Mouse (Mus musculus) spleen, adult 2 months (tissue): ENCODE measurements around the gene Sik1. TPM values are rescaled to one million over a fixed set of nuclear protein-coding genes. Genes with fewer than 3 reads are reported as not detected.

Source experiments
- DNase-seq, 2 experiments: peaks; one replicate each; pipeline versions ENCODE4 v3.0.0 to v3.0.0-alpha.2; 2012 to 2021; ENCODE audit warnings: low spot score in 2 of 2, low read depth in 1 of 2
- H3K27ac ChIP-seq: fragments of 200-500 bp; 2 replicates; pipeline ENCODE4 v1.5.1; 2012; ENCODE audit warnings: low read length, inconsistent platforms; ENCODE audit not compliant: insufficient read depth
- H3K27me3 ChIP-seq: fragments of 200-500 bp; 2 replicates; pipeline ENCODE4 v1.6.1; 2012; ENCODE audit warnings: mild to moderate bottlenecking, moderate library complexity, low read length, inconsistent platforms; ENCODE audit not compliant: control insufficient read depth, insufficient read depth
- H3K36me3 ChIP-seq: fragments of 200-500 bp; 2 replicates; pipeline ENCODE4 v1.6.1; 2012; ENCODE audit warnings: mild to moderate bottlenecking, low read length, inconsistent platforms; ENCODE audit not compliant: control insufficient read depth, insufficient read depth
- H3K4me1 ChIP-seq: fragments of 200-500 bp; 2 replicates; pipeline ENCODE4 v1.6.1; 2011; ENCODE audit warnings: inconsistent platforms; ENCODE audit not compliant: control insufficient read depth, insufficient read depth, insufficient read length
- H3K4me3 ChIP-seq: fragments of 200-500 bp; 2 replicates; pipeline ENCODE4 v1.5.1; 2011; ENCODE audit warnings: mild to moderate bottlenecking, inconsistent platforms; ENCODE audit not compliant: insufficient read depth, insufficient read length; ENCODE audit errors: extremely low read depth
- CTCF ChIP-seq: fragments of 200-500 bp; IDR thresholded peaks from 2 replicates; pipeline ENCODE4 v1.5.1; 2011; ENCODE audit warnings: mild to moderate bottlenecking, inconsistent platforms; ENCODE audit not compliant: insufficient read depth, insufficient read length, insufficient replicate concordance; ENCODE audit errors: extremely low read depth
- POLR2A ChIP-seq: fragments of 200-500 bp; IDR thresholded peaks from 2 replicates; pipeline ENCODE4 v1.6.1; 2011; ENCODE audit warnings: low read depth, low read length, inconsistent platforms
- WGBS: fragments of 180-500 bp; shearing (Covaris S2); methylation state at CpG from one replicate; pipeline ENCODE4 v1.1.7; 2018; 5-methylcytosine and 5-hydroxymethylcytosine counted together
- polyA plus RNA-seq: library from polyadenylated mRNA; depleted of rRNA; stranded (reverse); fragments of >200 nt; gene quantifications from 2 replicates; pipeline ENCODE4 v1.2.3, GENCODE M21; 2012

Gene Sik1
- polyA plus RNA-seq, 1 experiment = 56.4 TPM

DNA sequence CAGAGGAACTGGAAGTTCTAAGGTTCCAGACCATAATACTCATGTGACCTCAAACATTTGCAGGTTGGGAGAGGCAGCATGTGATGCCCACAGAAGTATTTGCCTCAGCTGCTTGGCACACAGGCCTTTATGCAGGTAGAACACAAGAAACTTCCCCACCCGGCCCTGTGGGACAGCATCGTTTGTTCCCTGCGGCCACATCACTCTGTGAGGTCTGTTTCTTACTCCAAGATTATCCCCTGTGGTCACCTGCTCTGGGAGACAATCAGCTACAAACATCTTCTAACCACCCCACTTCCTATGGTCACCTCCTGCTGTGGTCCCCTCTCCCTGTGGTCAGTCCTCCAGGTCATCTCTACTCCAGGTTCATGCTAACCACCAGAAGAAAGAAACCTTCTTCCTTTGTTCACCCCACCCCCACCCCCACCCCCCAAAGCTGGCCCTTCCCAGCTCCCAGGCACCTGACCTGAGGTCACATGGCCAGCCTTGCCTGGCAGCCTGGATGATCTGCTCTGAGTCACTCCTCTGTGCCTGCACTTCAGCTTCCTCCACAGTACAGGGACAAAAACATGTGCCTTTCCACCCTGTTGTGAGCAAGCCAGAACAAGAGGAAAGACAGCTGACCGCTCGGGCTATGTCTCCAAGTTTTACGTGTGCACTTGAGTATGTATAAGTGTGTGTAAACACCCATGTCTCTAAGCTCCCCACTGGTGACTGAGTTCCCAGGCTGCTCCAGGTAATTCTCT is 21.1 kb downstream of the Sik1 start:
- DNase-seq = no peak
- Histone ChIP-seq H3K27me3 (no peaks in the 10 kb centered on the region), H3K4me1 (peaks cover 57% of the 10 kb centered on the region; the same call in 1 of the 2 replicates), H3K36me3 (no peaks in the 10 kb centered on the region), H3K4me3 (no peak overlapping the region), H3K27ac (peak overlapping the region; percentile 72)
- WGBS = 52% methylated on average over 6 of the region's 6 CpGs
- TF ChIP-seq POLR2A (no peak), CTCF (no peak)

GRCm38 (mm10) chr17:31833752-31834151 is 21.9 kb downstream of the Sik1 start:
- H3K36me3 ChIP-seq = no peaks in the 10 kb centered on the region
- no peak overlapping the region for H3K4me3 ChIP-seq
- 16% methylated on average over 7 of the region's 7 CpGs for WGBS
- peak overlapping the region; percentile 72 for H3K27ac ChIP-seq
- TF ChIP-seq POLR2A (no peak; the same call in 1 of the 2 replicates), CTCF (no peak)
- no peaks in the 10 kb centered on the region for H3K27me3 ChIP-seq
- peak in 1 of 2 experiments; percentile 43 for DNase-seq
- peaks cover 51% of the 10 kb centered on the region; the same call in 1 of the 2 replicates for H3K4me1 ChIP-seq

DNA sequence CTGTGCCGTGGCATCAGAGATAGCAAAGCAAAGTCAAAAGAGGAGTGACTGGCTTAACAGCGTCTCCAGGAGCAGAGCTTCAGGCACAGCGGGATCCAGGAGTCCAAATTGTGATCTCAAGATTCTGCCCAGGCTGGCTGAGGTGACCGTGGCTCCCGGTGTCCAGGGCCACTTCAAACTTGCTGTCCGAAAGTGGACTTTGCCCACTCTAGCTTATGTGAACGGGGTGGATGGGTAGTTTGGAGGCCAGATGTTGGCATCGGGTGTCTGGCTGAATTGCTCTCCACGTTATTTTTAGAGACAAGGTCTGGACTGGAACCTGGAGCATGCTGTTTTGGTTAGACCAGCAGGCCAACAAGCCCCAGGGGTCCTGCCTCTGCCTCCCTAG is 23.0 kb downstream of the Sik1 start:
- Histone ChIP-seq H3K4me1 (peaks cover 45% of the 10 kb centered on the region; the same call in 1 of the 2 replicates), H3K27ac (no peak overlapping the region), H3K4me3 (no peak overlapping the region), H3K27me3 (no peaks in the 10 kb centered on the region), H3K36me3 (no peaks in the 10 kb centered on the region)
- TF ChIP-seq CTCF (no peak), POLR2A (no peak)
- no peak for DNase-seq
- WGBS = 94% methylated on average over 9 of the region's 9 CpGs

DNA sequence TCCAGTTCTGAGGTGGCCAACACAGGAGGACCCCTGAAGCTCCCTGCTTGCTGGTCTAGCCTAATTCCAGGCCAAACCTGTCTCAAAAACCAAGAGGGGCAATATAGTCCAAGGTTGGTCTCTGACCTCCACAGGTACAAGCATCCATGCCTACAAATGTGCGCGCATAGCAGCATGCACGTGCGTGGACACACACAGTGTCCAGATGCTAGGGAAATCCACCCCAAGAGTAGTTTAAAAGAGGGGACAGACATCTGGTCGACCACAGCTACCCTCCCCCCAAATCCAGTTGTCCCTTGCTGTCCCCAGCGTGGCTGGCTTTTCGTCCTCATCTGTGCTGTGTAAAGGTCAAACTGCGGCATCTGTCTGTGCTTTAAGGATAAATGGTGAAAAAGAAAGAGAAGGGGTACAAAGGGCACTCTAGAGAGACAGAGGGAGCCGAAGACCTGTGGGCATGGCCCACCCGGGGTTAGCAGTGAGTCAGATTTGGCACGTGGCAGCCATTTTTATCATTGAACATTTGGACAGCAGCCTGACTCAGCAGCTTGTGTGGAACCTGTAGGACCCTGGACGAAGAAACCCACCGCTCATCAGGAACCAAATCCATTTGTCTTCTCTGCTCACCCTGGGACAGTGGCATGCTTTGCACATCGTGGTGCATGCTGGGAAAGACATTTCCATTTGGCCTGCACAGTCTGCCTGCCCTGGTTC is 23.6 kb downstream of the Sik1 start:
- no peaks in the 10 kb centered on the region for H3K27me3 ChIP-seq
- H3K4me1 ChIP-seq = peaks cover 45% of the 10 kb centered on the region; the same call in 1 of the 2 replicates
- 89% methylated on average over 14 of the region's 14 CpGs for WGBS
- TF ChIP-seq CTCF (no peak), POLR2A (no peak)
- no peak overlapping the region for H3K4me3 ChIP-seq
- no peak for DNase-seq
- H3K27ac ChIP-seq = no peak overlapping the region
- no peaks in the 10 kb centered on the region for H3K36me3 ChIP-seq

- Histone ChIP-seq H3K36me3 (no peaks in the 10 kb centered on the region), H3K4me1 (peaks cover 41% of the 10 kb centered on the region; the same call in 1 of the 2 replicates), H3K27me3 (no peaks in the 10 kb centered on the region), H3K4me3 (no peak overlapping the region), H3K27ac (peak overlapping the region; percentile 15; the same call in 1 of the 2 replicates)
- TF ChIP-seq POLR2A (no peak), CTCF (no peak)
- 45% methylated on average over 6 of the region's 6 CpGs for WGBS
- DNase-seq = no peak
These were observed 24.3 kb downstream of the Sik1 start for GRCm38 (mm10) chr17:31831097-31831865.

- Histone ChIP-seq H3K27ac (no peak overlapping the region), H3K27me3 (no peaks in the 10 kb centered on the region), H3K4me3 (no peak overlapping the region), H3K36me3 (no peaks in the 10 kb centered on the region), H3K4me1 (peaks cover 38% of the 10 kb centered on the region; the same call in 1 of the 2 replicates)
- WGBS = 77% methylated on average over 8 of the region's 8 CpGs
- TF ChIP-seq CTCF (no peak), POLR2A (no peak)
- no peak for DNase-seq
These were observed 25.0 kb downstream of the Sik1 start for GRCm38 (mm10) chr17:31830506-31831075.
